Mouse (Mus musculus) neural tube, embryonic 14.5 days (tissue): ENCODE results near the gene Il4i1. TPM values are rescaled to one million over a fixed set of nuclear protein-coding genes. Genes with fewer than 3 reads are reported as not detected.
A peak's percentile ranks its signal among the peaks of the same experiment; 100 is the strongest.

Source experiments
- ATAC-seq: fragments of 200-750 bp; cut with Nextera tagmentation; 2 replicates; pipeline ENCODE4 v1.8.0; 2017; ENCODE audit warnings: low read depth, mild to moderate bottlenecking, moderate TSS enrichment, moderate library complexity
- H3K27ac ChIP-seq: fragments of 300-500 bp; sonication (generic); 2 replicates; pipeline ENCODE4 v1.5.1; 2014; ENCODE audit warnings: low read depth, mild to moderate bottlenecking, control low read depth, low read length, moderate library complexity, mixed read lengths
- H3K27me3 ChIP-seq: fragments of 300-500 bp; sonication (generic); 2 replicates; pipeline ENCODE4 v1.6.1; 2014; ENCODE audit warnings: low read length; ENCODE audit not compliant: control insufficient read depth, insufficient read depth
- H3K36me3 ChIP-seq: fragments of 300-500 bp; sonication (generic); 2 replicates; pipeline ENCODE4 v1.6.1; 2014; ENCODE audit warnings: low read length, mixed read lengths; ENCODE audit not compliant: control insufficient read depth, insufficient read depth
- H3K4me1 ChIP-seq: fragments of 300-500 bp; sonication (generic); 2 replicates; pipeline ENCODE4 v1.6.1; 2014; ENCODE audit warnings: low read length; ENCODE audit not compliant: control insufficient read depth, insufficient read depth
- H3K4me2 ChIP-seq: fragments of 300-500 bp; sonication (generic); 2 replicates; pipeline ENCODE4 v1.6.1; 2014; ENCODE audit warnings: mild to moderate bottlenecking, low read depth, low read length, control low read depth
- H3K4me3 ChIP-seq: fragments of 300-500 bp; sonication (generic); 2 replicates; pipeline ENCODE4 v1.5.1; 2014; ENCODE audit warnings: low read depth, low read length, control low read depth, mixed read lengths
- H3K9ac ChIP-seq: fragments of 300-500 bp; sonication (generic); replicated peaks from 2 replicates; pipeline ENCODE4 v1.6.1; 2014; ENCODE audit warnings: low read depth, mild to moderate bottlenecking, control low read depth, low read length, mixed read lengths
- H3K9me3 ChIP-seq: fragments of 300-500 bp; sonication (generic); 2 replicates; pipeline ENCODE4 v1.6.1; 2016; ENCODE audit warnings: low read length; ENCODE audit not compliant: control insufficient read depth
- WGBS: fragments of 180-500 bp; shearing (Covaris S2); extraction: QIAGEN DNeasy Blood & Tissue Kit; methylation state at CpG from one replicate; pipeline ENCODE4 v1.1.7; 2014; 5-methylcytosine and 5-hydroxymethylcytosine counted together
- polyA plus RNA-seq: library from polyadenylated mRNA; unstranded; fragments of >200 nt; fragmentation: Nextera tagmentation; extraction: Ambion mirVana; gene quantifications from 2 replicates; pipeline ENCODE4 v1.2.1, GENCODE M21; 2014

Il4i1 gene
- 1.6 and 1.7 TPM in 2 replicates for polyA plus RNA-seq

- Histone ChIP-seq H3K27me3 (no peaks in the 10 kb centered on the region), H3K4me2 (peak within 1 kb of the TSS; percentile 70), H3K4me1 (peaks cover 20% of the 10 kb centered on the region), H3K27ac (peak within 1 kb of the TSS; percentile 84), H3K9me3 (no peaks in the 10 kb centered on the region), H3K4me3 (peak within 1 kb of the TSS; percentile 87), H3K36me3 (no peaks in the 10 kb centered on the region), H3K9ac (peak within 1 kb of the TSS; percentile 85)
- under 1% methylated on average over 59 of the region's 62 CpGs for WGBS
- ATAC-seq, result peak; percentile 94
These were observed at the start of gene Il4i1, which contains the start of gene Nup62 for GRCm38 (mm10) chr7:44815721-44816469. Il4i1 (plus strand) TSS chr7:44816387. Nup62 (plus strand) TSS chr7:44816088.

GRCm38 (mm10) chr7:44768129-44768528, 48.1 kb upstream of the Il4i1 start:
- ATAC-seq, result no peak
- Histone ChIP-seq H3K27me3 (no peaks in the 10 kb centered on the region), H3K9ac (no peak overlapping the region), H3K4me3 (no peak overlapping the region), H3K4me2 (no peak overlapping the region), H3K9me3 (no peaks in the 10 kb centered on the region), H3K36me3 (peaks cover 28% of the 10 kb centered on the region), H3K4me1 (no peaks in the 10 kb centered on the region), H3K27ac (no peak overlapping the region)
- 87% methylated on average over 5 of the region's 5 CpGs for WGBS

GRCm38 (mm10) chr7:44770046-44770578, 46.1 kb upstream of the Il4i1 start:
- no peaks in the 10 kb centered on the region for H3K27me3 ChIP-seq
- H3K4me1 ChIP-seq, result no peaks in the 10 kb centered on the region
- H3K27ac ChIP-seq, result no peak overlapping the region
- ATAC-seq, result no peak
- 20% methylated on average over 6 of the region's 6 CpGs for WGBS
- no peak overlapping the region for H3K4me2 ChIP-seq
- H3K9ac ChIP-seq, result no peak overlapping the region
- H3K36me3 ChIP-seq, result peaks cover 36% of the 10 kb centered on the region
- H3K4me3 ChIP-seq, result no peak overlapping the region
- no peaks in the 10 kb centered on the region for H3K9me3 ChIP-seq

- H3K4me1 ChIP-seq, result no peaks in the 10 kb centered on the region
- no peaks in the 10 kb centered on the region for H3K9me3 ChIP-seq
- WGBS, result 94% methylated on average over 8 of the region's 8 CpGs
- peaks cover 33% of the 10 kb centered on the region for H3K36me3 ChIP-seq
- no peak for ATAC-seq
- no peak overlapping the region for H3K4me2 ChIP-seq
- H3K9ac ChIP-seq, result no peak overlapping the region
- H3K27me3 ChIP-seq, result no peaks in the 10 kb centered on the region
- no peak overlapping the region for H3K27ac ChIP-seq
- no peak overlapping the region for H3K4me3 ChIP-seq
These were observed 43.5 kb upstream of the Il4i1 start for GRCm38 (mm10) chr7:44772591-44773204.

GRCm38 (mm10) chr7:44776849-44777498, 39.2 kb upstream of the Il4i1 start:
- Histone ChIP-seq H3K36me3 (peaks cover 12% of the 10 kb centered on the region; the same call in 1 of the 2 replicates), H3K27ac (no peak overlapping the region), H3K4me1 (no peaks in the 10 kb centered on the region), H3K9me3 (no peaks in the 10 kb centered on the region), H3K4me2 (no peak overlapping the region), H3K9ac (no peak overlapping the region), H3K27me3 (no peaks in the 10 kb centered on the region), H3K4me3 (no peak overlapping the region)
- WGBS, result 94% methylated on average over 9 of the region's 9 CpGs
- ATAC-seq, result no peak

GRCm38 (mm10) chr7:44780101-44780500, 36.1 kb upstream of the Il4i1 start:
- Histone ChIP-seq H3K27me3 (no peaks in the 10 kb centered on the region), H3K9ac (no peak overlapping the region), H3K27ac (no peak overlapping the region), H3K4me3 (no peak overlapping the region), H3K4me2 (no peak overlapping the region), H3K4me1 (no peaks in the 10 kb centered on the region), H3K9me3 (no peaks in the 10 kb centered on the region), H3K36me3 (0 out of 2 replicates have a peak, but pooled peaks cover 4% of the 10 kb centered on the region)
- 89% methylated on average over 8 of the region's 8 CpGs for WGBS
- no peak for ATAC-seq

GRCm38 (mm10) chr7:44789531-44789930, 26.7 kb upstream of the Il4i1 start:
- H3K9me3 ChIP-seq, result no peaks in the 10 kb centered on the region
- H3K4me2 ChIP-seq, result no peak overlapping the region
- H3K4me3 ChIP-seq, result no peak overlapping the region
- ATAC-seq, result no peak
- H3K4me1 ChIP-seq, result no peaks in the 10 kb centered on the region
- no peaks in the 10 kb centered on the region for H3K27me3 ChIP-seq
- H3K27ac ChIP-seq, result no peak overlapping the region
- H3K9ac ChIP-seq, result no peak overlapping the region
- H3K36me3 ChIP-seq, result no peaks in the 10 kb centered on the region
- WGBS, result 85% methylated on average over 3 of the region's 3 CpGs

GRCm38 (mm10) chr7:44790066-44790465, 26.1 kb upstream of the Il4i1 start:
- no peaks in the 10 kb centered on the region for H3K36me3 ChIP-seq
- H3K4me3 ChIP-seq, result no peak overlapping the region
- H3K9me3 ChIP-seq, result no peaks in the 10 kb centered on the region
- no peaks in the 10 kb centered on the region for H3K4me1 ChIP-seq
- ATAC-seq, result no peak
- no peak overlapping the region for H3K9ac ChIP-seq
- WGBS, result 68% methylated on average over 4 of the region's 4 CpGs
- no peak overlapping the region for H3K27ac ChIP-seq
- H3K27me3 ChIP-seq, result no peaks in the 10 kb centered on the region
- no peak overlapping the region for H3K4me2 ChIP-seq

GRCm38 (mm10) chr7:44792781-44793180, 23.4 kb upstream of the Il4i1 start:
- Histone ChIP-seq H3K4me2 (no peak overlapping the region), H3K4me3 (no peak overlapping the region), H3K9ac (no peak overlapping the region), H3K36me3 (no peaks in the 10 kb centered on the region), H3K4me1 (no peaks in the 10 kb centered on the region), H3K27ac (no peak overlapping the region), H3K27me3 (no peaks in the 10 kb centered on the region), H3K9me3 (no peaks in the 10 kb centered on the region)
- WGBS, result 92% methylated on average over 6 of the region's 6 CpGs
- ATAC-seq, result no peak
